Mouse (Mus musculus): ENCODE data around the gene Fto. TPM values are rescaled to one million over a fixed set of nuclear protein-coding genes. Genes with fewer than 3 reads are reported as not detected.
A peak's percentile ranks its signal among the peaks of the same experiment; 100 is the strongest.

The Fto gene
- total RNA-seq, 2 experiments from 2014 or later, result 13.8 to 33.6 TPM

- no peak for ATAC-seq (ENCODE audit: poor library complexity, severe bottlenecking)
These were observed 132.2 kb downstream of the Fto start for GRCm38 (mm10) chr8:91445516-91445915.

DNA sequence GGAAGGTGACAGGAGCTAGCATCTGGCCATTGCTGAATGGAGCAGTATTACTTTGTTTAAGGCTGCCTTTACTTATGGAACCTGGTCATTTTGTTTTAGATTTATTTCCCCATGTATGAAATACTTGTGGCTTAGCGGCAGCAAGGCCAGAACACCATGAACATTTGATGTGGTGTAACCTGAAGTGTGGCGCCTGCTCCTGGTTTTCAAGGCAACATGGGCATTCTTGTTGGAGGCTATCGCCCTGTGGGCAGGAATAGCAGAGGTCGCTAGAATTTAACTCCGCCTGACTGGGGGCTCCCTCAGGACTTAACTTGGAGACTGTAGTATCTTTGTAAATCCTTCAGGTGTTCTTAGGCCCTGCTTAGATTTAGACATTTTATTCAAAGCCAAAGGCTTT is 132.7 kb downstream of the Fto start:
- no peak for ATAC-seq (ENCODE audit: poor library complexity, severe bottlenecking)

DNA sequence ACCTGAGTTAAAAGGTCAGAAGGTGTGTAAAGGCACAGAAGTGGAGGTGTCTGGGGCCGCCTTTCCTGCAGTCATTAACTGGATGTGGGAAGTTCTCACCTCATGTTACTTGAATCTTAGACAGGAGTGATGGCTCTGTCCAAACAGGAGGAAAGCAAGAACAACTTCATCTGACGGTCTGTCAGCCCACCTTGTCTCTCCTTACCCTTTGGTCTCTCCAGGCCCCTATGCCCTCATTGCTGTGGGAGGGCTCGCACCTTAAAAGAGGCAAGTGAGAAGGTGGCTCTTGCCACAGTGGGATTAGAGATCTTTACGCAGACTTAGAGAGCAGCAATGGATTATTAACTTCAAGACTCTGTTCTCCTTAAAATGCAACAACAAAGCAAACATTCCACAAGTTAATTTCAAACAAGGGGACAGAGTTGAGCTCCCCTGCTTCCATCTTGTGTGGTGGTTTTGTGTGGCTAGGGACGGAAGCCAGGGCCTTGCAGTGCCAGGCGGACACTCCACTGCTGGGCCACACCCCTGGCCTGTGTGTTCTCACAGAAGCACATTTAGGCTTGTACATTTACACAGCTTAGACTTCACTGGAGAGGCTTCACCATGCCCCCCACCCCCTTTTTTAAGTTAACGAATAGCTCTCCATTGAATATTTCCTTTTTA is 135.5 kb downstream of the Fto start:
- no peak for ATAC-seq (ENCODE audit: poor library complexity, severe bottlenecking)

DNA sequence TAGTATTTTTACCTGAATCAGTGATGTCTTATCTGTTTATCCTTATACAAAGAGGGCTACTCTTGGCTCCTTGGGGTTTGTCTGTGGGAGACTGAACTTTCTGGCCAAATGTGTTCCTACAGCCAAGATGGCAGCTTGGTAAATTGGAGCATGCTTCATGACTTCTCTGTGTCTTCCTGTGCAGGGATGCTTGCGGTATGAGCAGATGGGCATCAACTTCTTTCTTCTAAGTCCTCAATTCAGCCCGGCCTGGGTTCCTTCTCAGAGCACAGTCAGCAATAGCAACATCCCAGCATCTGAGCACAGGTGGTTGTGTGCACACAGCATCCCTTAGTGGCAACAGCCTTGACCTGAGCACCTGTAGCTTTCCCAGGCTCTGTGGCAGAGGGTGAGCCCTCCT is 141.6 kb downstream of the Fto start:
- no peak for ATAC-seq (ENCODE audit: poor library complexity, severe bottlenecking)

GRCm38 (mm10) chr8:91455591-91455990 is 142.3 kb downstream of the Fto start:
- no peak for ATAC-seq (ENCODE audit: poor library complexity, severe bottlenecking)

DNA sequence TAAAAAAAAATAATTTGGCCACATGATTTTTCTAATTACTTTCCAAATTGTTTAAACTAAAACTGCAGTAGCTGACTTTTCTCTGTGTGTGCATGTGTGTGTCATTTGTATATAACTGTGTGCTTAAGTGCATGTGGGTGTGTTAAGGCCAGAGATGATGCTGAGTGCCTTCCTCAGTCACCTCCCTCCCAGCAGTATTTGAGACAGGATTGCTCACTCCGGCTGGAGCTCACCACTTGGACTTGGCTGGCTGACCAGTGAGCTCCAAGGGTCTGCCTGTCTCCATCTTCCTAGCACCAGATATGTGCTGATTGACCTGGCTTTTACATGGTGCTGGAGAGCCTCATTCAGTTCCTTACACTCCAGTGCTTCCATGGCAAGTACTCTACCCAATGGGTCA is 144.7 kb downstream of the Fto start:
- ATAC-seq (ENCODE audit: poor library complexity, severe bottlenecking), result no peak

GRCm38 (mm10) chr8:91460965-91461364 is 147.6 kb downstream of the Fto start:
- no peak for ATAC-seq (ENCODE audit: poor library complexity, severe bottlenecking)

DNA sequence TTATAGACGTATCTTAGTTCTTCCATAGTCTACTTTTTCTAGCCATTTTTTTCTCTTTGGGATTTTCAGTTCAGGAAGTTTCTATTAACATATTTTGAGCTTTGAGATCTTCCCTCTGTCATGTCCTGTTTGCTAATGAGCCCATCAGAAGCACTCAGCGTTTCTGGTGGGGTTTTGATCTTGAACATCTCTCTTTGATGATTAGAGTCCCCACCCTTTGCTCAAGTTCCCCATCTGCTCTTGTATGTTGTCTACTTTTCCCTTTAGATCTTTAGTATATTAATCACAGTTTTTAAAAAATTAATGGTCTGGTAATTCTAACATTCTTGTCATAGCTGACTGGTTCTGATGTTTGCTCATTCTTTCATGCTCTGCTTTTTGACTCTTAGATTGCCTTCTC is 150.4 kb downstream of the Fto start:
- no peak for ATAC-seq (ENCODE audit: poor library complexity, severe bottlenecking)

DNA sequence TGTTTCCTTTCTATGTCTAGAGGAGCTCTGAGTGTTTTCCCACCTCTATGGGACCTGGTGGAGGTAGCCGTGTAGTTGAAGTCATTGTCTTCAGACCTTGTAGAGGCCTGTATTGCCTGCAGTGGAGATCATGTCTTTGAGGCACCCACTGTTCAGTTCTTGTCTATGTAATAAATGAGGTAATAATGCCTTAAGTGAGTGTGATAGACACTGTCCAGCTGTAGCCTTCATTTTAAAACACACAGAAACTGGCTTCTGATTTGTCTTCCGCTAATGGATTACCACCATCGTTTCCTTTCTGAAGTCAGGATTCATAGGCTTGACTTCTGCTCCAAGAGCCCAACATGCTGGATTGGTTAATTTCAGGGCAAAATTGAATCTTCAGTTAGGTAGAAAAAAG is 154.1 kb downstream of the Fto start:
- ATAC-seq (ENCODE audit: poor library complexity, severe bottlenecking), result no peak

GRCm38 (mm10) chr8:91467881-91468534 is 154.7 kb downstream of the Fto start:
- ATAC-seq (ENCODE audit: poor library complexity, severe bottlenecking), result no peak

- ATAC-seq (ENCODE audit: poor library complexity, severe bottlenecking), result no peak
These were observed 156.1 kb downstream of the Fto start for GRCm38 (mm10) chr8:91469441-91469840.

- no peak for ATAC-seq (ENCODE audit: poor library complexity, severe bottlenecking)
These were observed 161.5 kb downstream of the Fto start for GRCm38 (mm10) chr8:91474731-91475279.

- ATAC-seq (ENCODE audit: poor library complexity, severe bottlenecking), result no peak
These were observed 163.7 kb downstream of the Fto start for GRCm38 (mm10) chr8:91476988-91477387.

DNA sequence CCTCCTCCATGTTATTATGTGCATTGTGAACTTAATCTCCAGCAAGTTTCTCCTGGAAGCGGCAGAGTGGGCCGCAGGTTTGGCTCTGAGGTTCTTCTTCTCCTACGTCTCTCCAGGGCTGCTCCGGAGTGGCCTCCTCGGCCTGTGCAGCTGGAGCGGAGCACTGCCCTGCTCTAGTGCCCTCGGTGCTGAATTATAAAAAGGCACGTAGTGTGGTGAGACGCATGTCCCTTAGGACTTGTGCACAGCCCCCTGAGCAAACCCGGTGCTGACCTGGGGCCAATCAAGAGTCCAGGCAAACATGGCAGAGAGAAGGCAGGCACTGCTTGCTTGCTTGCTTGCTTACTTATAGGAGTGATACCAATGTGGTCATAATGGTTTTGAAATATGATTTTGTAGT is 164.1 kb downstream of the Fto start:
- ATAC-seq (ENCODE audit: poor library complexity, severe bottlenecking), result no peak

DNA sequence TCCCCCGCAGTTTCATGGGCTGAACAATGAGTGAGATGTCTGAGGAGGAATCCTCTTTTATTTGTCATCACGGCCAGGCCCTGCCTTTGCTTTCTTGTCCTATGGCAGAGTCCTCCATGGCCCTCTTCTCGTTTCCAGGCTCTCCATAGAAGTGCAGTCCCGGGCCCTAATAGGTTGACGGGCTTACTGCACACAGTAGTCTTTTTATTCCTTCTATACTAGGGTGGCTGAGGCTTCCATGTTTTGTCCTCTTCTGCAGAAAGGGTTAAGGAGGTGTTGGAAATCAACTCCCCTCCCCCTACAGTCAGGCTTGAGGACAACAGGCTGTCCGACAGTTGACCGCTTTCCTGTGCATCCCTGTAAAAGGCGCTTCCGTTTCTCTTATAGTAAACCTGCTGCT is 169.2 kb downstream of the Fto start:
- ATAC-seq (ENCODE audit: poor library complexity, severe bottlenecking), result no peak

- ATAC-seq (ENCODE audit: poor library complexity, severe bottlenecking), result no peak
These were observed 173.1 kb downstream of the Fto start for GRCm38 (mm10) chr8:91486394-91486793.

GRCm38 (mm10) chr8:91487456-91487855 is 174.1 kb downstream of the Fto start:
- no peak for ATAC-seq (ENCODE audit: poor library complexity, severe bottlenecking)

DNA sequence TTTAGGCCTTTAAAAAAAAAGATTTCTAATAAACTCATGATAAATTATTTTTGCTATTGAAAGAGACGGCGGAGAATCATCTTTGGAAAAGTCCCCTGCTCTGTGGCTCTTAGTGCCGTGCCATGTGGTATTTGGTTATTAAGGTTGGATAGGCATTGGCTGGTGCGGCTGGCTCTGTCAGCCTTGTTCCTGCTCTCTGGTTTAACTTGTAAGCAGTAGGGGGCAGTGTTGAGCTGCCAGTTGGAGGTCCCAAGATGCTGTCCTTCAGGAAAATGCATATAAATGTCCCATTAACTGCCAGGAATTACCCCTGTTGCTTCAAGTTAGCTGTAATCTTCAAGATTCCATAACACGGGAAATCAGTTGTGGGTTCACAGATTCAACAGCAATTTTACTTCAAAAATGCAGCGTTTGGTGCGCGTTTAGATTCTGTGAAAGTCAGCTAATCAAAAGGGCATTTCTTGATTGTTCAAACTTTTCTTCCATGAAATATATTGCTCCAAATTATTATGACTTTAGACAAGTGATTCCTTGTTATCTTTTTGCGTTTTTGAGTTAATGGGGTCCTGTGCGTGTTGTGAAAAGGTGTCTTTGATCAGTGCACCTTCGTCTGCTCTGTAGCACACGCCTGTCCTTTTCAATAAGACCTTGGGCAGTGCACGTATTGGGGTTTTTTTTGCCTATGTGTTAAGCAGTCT is 174.9 kb downstream of the Fto start:
- ATAC-seq (ENCODE audit: poor library complexity, severe bottlenecking), result peak; percentile 63

DNA sequence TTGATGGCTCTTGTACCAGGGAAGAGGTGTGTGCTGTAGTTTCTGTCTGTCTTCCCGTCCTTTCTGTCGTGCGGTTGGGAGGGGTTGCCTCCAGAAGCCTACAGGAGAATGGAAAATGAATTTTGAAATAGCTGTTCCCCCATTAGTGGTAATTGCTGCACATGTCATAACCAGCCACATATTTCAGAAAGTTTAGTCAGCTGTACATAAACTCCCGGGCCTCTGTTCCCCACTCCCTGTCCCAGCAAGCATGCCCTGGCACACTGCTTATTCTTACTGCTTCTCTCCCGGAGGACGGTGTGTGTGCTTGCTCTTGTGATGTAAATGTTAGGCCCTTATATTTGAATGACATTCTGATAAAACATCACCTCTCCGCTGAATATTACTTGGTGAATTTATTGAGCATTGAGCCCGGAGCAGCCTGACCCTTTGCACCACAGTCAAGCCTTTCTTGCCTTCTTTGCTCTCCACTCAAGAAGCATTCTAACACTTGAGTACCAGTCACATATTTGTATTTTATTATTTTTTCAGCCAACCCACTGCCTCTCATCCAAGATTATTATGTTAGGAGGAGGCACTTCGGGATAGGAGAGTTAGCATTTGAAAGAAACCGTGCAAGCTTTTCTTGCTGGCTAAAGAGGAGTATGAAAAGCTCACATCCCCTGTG is 175.6 kb downstream of the Fto start:
- ATAC-seq (ENCODE audit: poor library complexity, severe bottlenecking), result no peak

- no peak for ATAC-seq (ENCODE audit: poor library complexity, severe bottlenecking)
These were observed 176.7 kb downstream of the Fto start for GRCm38 (mm10) chr8:91490065-91490464.

DNA sequence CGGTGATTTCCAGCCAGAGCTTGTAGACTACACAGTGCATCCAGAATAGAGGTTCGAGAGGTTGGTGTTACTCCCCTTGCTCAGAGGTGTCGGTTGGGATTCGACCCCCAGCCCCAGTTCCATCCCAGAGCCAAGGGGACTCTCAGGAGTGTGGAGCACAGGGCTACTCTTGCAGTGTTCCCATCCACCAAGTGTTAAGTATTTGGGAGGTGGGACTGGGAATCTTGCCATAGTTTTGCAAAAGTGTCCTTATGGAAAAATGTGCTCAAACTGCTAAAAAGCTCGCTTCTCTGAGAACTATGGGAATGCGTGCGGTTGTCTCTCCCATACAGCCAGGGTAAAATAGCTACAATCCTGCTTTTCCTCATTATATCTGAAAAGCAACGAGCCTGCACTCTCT is 180.0 kb downstream of the Fto start:
- no peak for ATAC-seq (ENCODE audit: poor library complexity, severe bottlenecking)

Measured in megakaryocyte, adult 5-6 weeks (primary cell).